Mouse (Mus musculus): ENCODE measurements around the gene Serp2.
"Not testable (repeated sequence)": the region's sequence is repeated elsewhere in the genome, so short reads cannot be mapped to it uniquely, and the experiment has no call there.

Serp2 gene

GRCm38 (mm10) chr14:76569271-76569961 is 12.7 kb upstream of the Serp2 start:
- DNase-seq: no peak

GRCm38 (mm10) chr14:76568548-76568947 is 11.9 kb upstream of the Serp2 start:
- DNase-seq: no peak

- no peak for DNase-seq
Measured at GRCm38 (mm10) chr14:76567280-76567679, 10.6 kb upstream of the Serp2 start.

GRCm38 (mm10) chr14:76566711-76567110 is 10.0 kb upstream of the Serp2 start:
- DNase-seq: no peak

- DNase-seq: no peak
Measured at GRCm38 (mm10) chr14:76566193-76566592, 9.5 kb upstream of the Serp2 start.

GRCm38 (mm10) chr14:76559208-76559607 is 2.5 kb upstream of the Serp2 start:
- no peak for DNase-seq

GRCm38 (mm10) chr14:76558171-76558570 is 1.5 kb upstream of the Serp2 start:
- DNase-seq: not testable (repeated sequence)

GRCm38 (mm10) chr14:76556031-76556851 is 448 bp downstream of the Serp2 start:
- DNase-seq: peak; percentile 74

- no peak for DNase-seq
Measured at GRCm38 (mm10) chr14:76555263-76556030, 1.2 kb downstream of the Serp2 start.

- DNase-seq: no peak
Measured at GRCm38 (mm10) chr14:76544136-76544535, 12.6 kb downstream of the Serp2 start.

GRCm38 (mm10) chr14:76541341-76541740 is 15.3 kb downstream of the Serp2 start:
- no peak for DNase-seq

GRCm38 (mm10) chr14:76540005-76540670 is 16.6 kb downstream of the Serp2 start:
- no peak for DNase-seq

- no peak for DNase-seq
Measured at GRCm38 (mm10) chr14:76536921-76537320, 19.8 kb downstream of the Serp2 start.

GRCm38 (mm10) chr14:76535096-76535495 is 21.6 kb downstream of the Serp2 start:
- no peak for DNase-seq

GRCm38 (mm10) chr14:76533170-76533815 is 23.4 kb downstream of the Serp2 start:
- no peak for DNase-seq

- DNase-seq: no peak
Measured at GRCm38 (mm10) chr14:76532257-76533169, 24.2 kb downstream of the Serp2 start.

GRCm38 (mm10) chr14:76531027-76531660 is 25.5 kb downstream of the Serp2 start:
- DNase-seq: no peak

- DNase-seq: no peak
Measured at GRCm38 (mm10) chr14:76528641-76529040, 28.0 kb downstream of the Serp2 start.

GRCm38 (mm10) chr14:76527758-76528313 is 28.9 kb downstream of the Serp2 start:
- no peak for DNase-seq

GRCm38 (mm10) chr14:76527030-76527719 is 29.5 kb downstream of the Serp2 start:
- DNase-seq: no peak

Data from right cerebral cortex, postnatal 25 days (tissue).